9 mouse cellular contexts compared by ENCODE assay signal in the genomic region with DNA sequence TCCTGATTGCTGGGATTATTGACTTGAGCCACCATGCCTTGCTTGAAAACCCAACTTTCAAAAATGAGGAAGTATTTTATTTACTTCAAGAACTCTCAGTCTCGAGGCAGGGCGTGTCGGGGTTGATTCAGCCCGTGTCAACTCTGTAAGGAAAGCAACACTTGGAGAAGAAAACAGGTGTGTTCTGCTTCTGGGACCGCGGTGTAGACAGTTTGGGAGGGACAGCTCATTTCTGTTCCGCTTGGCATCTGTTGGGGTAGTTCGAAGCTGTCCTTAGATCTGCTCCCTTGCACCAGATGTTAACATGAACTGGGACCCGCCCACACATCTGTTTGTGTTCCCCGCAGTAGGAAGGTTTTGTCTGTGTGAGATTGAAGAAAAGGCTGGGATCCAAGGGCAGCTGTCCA. TPM values are rescaled to one million over a fixed set of nuclear protein-coding genes. Genes with fewer than 3 reads are reported as not detected.
DNase-seq lines count a peak whose midpoint lies in the region; ATAC-seq lines count a peak whose summit lies in the region.
"Had no signal": no experiment of that assay in that cellular context is flagged by ENCODE, and none has a peak within 500 bp of the region (broad histone marks: within the 10 kb centered on the region; RNA-seq: fewer than 3 reads in every experiment).

No protein-coding gene starts in this region.

- 68% methylated on average over 10 of the region's 10 CpGs for WGBS in heart, embryonic 16.5 days

- no peak for ATAC-seq in heart, embryonic 16.5 days (replicated peaks; ENCODE audit: extremely low read depth, insufficient read depth, low FRiP score)
- ATAC-seq: Patski had no signal

- peak overlapping the region; percentile 23; the same call in 1 of the 2 replicates for H3K27ac ChIP-seq in heart, embryonic 16.5 days (ENCODE audit: low read length)

- peak; percentile 34 for DNase-seq in gastrocnemius, postnatal 25 days
- no peak for DNase-seq in gastrocnemius, postnatal 10 days
- DNase-seq in lung, postnatal 10 days = peak; percentile 48
- DNase-seq in thymus, postnatal 10 days (ENCODE audit: low spot score in 2 of 2) = peak; percentile 18 to 22
- no peak for DNase-seq in layer of hippocampus, postnatal 25 days (ENCODE audit: extremely low spot score in 1 of 2, low spot score in 1 of 2)
- DNase-seq in cerebellum, postnatal 14 days = no peak
- DNase-seq in urinary bladder, adult 2 months (ENCODE audit: low spot score) = no peak

- H3K4me2 ChIP-seq in heart, embryonic 16.5 days (ENCODE audit: low read depth, low read length) = no peak overlapping the region

- H3K4me1 ChIP-seq in heart, embryonic 16.5 days (ENCODE audit: control insufficient read depth, insufficient read depth, low read length) = peaks cover 22% of the 10 kb centered on the region

- H3K4me3 ChIP-seq in heart, embryonic 16.5 days (ENCODE audit: low read length) = no peak overlapping the region

- H3K36me3 ChIP-seq in heart, embryonic 16.5 days (ENCODE audit: control insufficient read depth, insufficient read depth) = no peaks in the 10 kb centered on the region

- no peaks in the 10 kb centered on the region for H3K9me3 ChIP-seq in heart, embryonic 16.5 days (replicated peaks; ENCODE audit: control insufficient read depth, low read length)

- H3K9ac ChIP-seq in heart, embryonic 16.5 days (ENCODE audit: low read length) = no peak overlapping the region

- H3K27me3 ChIP-seq in heart, embryonic 16.5 days (ENCODE audit: control insufficient read depth, insufficient read depth, low read length) = no peaks in the 10 kb centered on the region
- H3K27me3 ChIP-seq: Patski had no signal

RNA-seq across cellular contexts. Expression of a gene that starts 28.8 kb away (rescaled TPM):
- total RNA-seq in gastrocnemius, postnatal 25 days (2021) = 1 to 10 TPM; 6.0 to 7.9 TPM
- 10 to 100 TPM; 18.0 to 20.0 TPM for total RNA-seq in gastrocnemius, postnatal 10 days (2021)
- polyA plus RNA-seq in heart, embryonic 16.5 days (2015; fragmentation: Nextera tagmentation; extraction: Ambion mirVana) = 18.3 and 22.1 TPM in 2 replicates
- total RNA-seq in layer of hippocampus, postnatal 25 days (2021) = 1 to 10 TPM; 3.5 to 4.1 TPM
- polyA plus RNA-seq in urinary bladder, adult 2 months (2012; rRNA removed) = 12.9 and 18.2 TPM in 2 replicates

RNA-seq across cellular contexts. Expression of a gene that starts 38.7 kb away (rescaled TPM):
- total RNA-seq in gastrocnemius, postnatal 25 days (2021) = 1 to 10 TPM; 2.5 to 2.7 TPM
- total RNA-seq in gastrocnemius, postnatal 10 days (2021) = 1 to 10 TPM; 4.5 to 5.4 TPM
- 7.8 and 8.7 TPM in 2 replicates for polyA plus RNA-seq in heart, embryonic 16.5 days (2015; fragmentation: Nextera tagmentation; extraction: Ambion mirVana)
- 10 to 100 TPM; 41.6 to 42.8 TPM for total RNA-seq in layer of hippocampus, postnatal 25 days (2021)
- polyA plus RNA-seq in urinary bladder, adult 2 months (2012; rRNA removed) = 5.7 and 6.4 TPM in 2 replicates

RNA-seq across cellular contexts. Expression of a gene that starts 45.7 kb away (rescaled TPM):
- total RNA-seq in gastrocnemius, postnatal 25 days (2021) = not detected
- not detected for total RNA-seq in gastrocnemius, postnatal 10 days (2021)
- 4.7 and 9.1 TPM in 2 replicates for polyA plus RNA-seq in heart, embryonic 16.5 days (2015; fragmentation: Nextera tagmentation; extraction: Ambion mirVana)
- total RNA-seq in layer of hippocampus, postnatal 25 days (2021) = not detected
- polyA plus RNA-seq in urinary bladder, adult 2 months (2012; rRNA removed) = 0.18 and 0.72 TPM in 2 replicates
- polyA plus RNA-seq: Patski had no signal

RNA-seq across cellular contexts. Expression of a gene that starts 57.9 kb away (rescaled TPM):
- total RNA-seq in gastrocnemius, postnatal 25 days (2021) = 1 to 10 TPM; 2.4 to 3.5 TPM
- total RNA-seq in gastrocnemius, postnatal 10 days (2021) = 1 to 10 TPM; 3.9 to 5.7 TPM
- polyA plus RNA-seq in heart, embryonic 16.5 days (2015; fragmentation: Nextera tagmentation; extraction: Ambion mirVana) = 9.4 and 9.7 TPM in 2 replicates
- 10 to 100 TPM; 19.5 to 20.0 TPM for total RNA-seq in layer of hippocampus, postnatal 25 days (2021)
- polyA plus RNA-seq in urinary bladder, adult 2 months (2012; rRNA removed) = 9.7 and 10.9 TPM in 2 replicates

Comparison
In these comparisons a context has a peak if more than half of its experiments do, and no peak if none do; other contexts are left out.
1. DNase-seq: peak in gastrocnemius, postnatal 25 days (single experiment), lung, postnatal 10 days (single experiment) and thymus, postnatal 10 days (2 of 2); none in gastrocnemius, postnatal 10 days (single experiment), layer of hippocampus, postnatal 25 days (0 of 2), cerebellum, postnatal 14 days (0 of 2) and urinary bladder, adult 2 months (single experiment).
2. RNA of a gene that starts 38.7 kb away (total RNA-seq): 41.6 to 42.8 TPM in layer of hippocampus, postnatal 25 days; 4.5 to 5.4 TPM in gastrocnemius, postnatal 10 days and 2.5 to 2.7 TPM in gastrocnemius, postnatal 25 days; every median in the first group is over 4 times any median in the second.